Mouse (Mus musculus): Measurements from ENCODE around the gene Tnfrsf13c. TPM values are rescaled to one million over a fixed set of nuclear protein-coding genes. Genes with fewer than 3 reads are reported as not detected.

The Tnfrsf13c gene
- total RNA-seq, 2 experiments from 2014 or later = 0.41 TPM

DNA sequence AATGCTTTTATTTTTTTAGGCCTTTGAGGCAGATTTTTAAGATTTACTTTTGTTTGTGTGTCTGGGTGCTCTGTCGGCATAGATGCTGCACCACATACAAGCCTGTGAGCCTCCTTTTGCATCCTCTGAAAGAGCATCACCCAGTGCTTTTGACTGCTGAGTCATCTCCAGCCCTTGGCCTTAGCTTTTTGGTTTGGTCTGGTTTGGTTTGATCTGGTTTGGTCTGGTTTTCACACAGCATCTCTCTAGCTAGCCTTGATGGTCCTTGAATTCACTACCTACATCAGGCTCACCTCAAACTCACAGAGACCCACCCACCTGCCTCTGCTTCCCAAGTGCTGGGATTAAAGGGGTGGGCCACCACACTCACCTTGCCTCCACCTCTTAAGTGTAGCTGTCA lies 36.2 kb downstream of the Tnfrsf13c start:
- intact Hi-C loops (cut with DNase I) = no loop called here
- no peak for DNase-seq (ENCODE audit: low spot score in 2 of 2)

DNA sequence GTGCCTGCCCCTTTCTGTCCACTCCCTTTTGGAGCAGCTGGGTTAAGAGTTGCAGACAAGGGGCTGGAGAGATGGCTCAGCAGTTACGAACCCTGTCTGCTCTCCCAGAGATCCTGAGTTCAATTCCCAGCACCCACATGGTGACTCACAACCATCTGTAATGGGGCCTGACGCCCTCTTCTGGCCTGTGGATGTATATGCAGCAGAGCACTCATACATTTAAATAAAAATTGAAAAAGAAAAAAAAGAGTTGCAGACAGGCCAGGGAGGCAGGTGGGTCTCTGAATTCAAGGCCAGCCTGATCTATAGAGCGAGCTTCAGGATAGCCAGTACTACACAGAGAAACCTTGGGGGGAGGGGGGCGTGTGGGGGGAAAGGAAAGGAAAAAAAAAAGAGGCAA lies 36.8 kb downstream of the Tnfrsf13c start:
- intact Hi-C loops (cut with DNase I) = no loop called here
- no peak for DNase-seq (ENCODE audit: low spot score in 2 of 2)

DNA sequence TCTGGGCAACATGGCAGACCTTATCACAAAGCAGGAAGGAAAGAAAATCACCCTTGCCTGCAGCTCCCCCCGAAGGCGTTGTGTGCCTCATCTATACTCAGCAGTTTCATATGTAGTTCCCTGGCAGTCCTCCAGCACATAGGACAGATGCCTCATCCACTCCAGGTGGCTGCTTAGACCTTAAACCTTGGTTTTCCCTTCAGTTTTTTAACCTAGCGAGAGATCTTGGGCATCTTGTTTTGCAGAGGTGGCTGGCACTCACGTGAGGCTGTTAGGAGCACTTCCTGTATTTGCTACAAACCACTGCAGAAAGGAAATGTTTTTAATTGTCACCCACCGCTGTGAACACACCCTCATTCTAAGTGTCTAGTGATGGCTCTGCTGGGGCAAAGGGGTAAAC lies 37.2 kb downstream of the Tnfrsf13c start:
- intact Hi-C loops (cut with DNase I) = no loop called here
- DNase-seq (ENCODE audit: low spot score in 2 of 2) = no peak

DNA sequence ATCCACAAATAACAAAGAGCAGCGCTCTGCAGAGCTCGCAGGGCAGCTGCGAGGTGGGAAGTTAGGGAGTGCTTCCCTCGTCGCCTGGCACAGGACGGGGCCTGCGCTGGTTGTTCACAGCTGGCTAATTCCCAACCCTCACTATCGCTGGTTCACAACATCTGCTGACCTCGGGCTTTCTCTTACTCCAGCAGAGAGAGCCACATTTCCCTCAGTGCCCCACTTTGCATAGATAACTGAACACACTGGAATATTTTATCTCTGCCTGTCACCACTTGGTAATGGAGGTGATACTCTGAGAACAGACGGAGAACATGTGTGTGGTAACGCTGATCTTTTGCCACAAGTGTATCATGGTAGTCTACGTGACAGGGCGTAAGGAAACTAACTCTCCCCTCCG lies 38.0 kb downstream of the Tnfrsf13c start:
- intact Hi-C loops (cut with DNase I) = no loop called here

DNA sequence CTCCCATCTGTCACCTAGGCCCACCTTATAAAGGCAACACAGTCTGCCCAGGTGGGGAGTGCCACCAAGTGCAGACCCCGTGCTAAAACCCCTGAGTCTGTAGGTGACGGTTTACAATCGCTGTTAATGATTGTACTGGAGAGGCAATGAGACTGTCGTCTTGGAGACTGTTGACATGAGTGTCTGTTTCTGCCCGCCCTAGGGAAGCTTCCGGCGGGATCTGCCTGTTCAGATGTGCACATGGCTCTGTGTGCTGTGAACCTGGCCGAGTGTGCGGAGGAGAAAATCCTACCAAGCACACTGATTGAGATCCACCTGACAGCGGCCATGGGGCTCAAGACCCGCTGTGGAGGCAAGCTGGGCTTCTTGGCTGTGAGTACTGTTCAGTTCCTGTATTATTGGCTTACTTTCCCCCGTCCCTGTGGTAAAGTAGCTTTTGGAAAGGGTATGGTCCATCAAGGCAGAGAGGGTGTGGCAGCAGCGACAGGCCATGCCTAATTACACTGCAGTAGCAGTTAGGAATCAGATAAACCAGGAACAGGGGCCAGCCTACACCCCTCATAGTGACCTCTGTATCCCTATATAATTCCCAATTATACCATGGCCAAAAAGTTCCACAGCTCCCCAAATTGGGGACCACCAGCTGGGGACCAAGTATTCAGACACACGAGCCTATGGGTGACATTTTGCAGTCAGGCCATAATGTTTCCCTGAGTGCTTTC lies 38.9 kb downstream of the Tnfrsf13c start:
- intact Hi-C loops (cut with DNase I) = no loop called here
- no peak for DNase-seq (ENCODE audit: low spot score in 2 of 2)

More for the DNA sequence above, 38.0 kb downstream of the Tnfrsf13c start:
- DNase-seq (ENCODE audit: low spot score in 2 of 2) = no peak

DNA sequence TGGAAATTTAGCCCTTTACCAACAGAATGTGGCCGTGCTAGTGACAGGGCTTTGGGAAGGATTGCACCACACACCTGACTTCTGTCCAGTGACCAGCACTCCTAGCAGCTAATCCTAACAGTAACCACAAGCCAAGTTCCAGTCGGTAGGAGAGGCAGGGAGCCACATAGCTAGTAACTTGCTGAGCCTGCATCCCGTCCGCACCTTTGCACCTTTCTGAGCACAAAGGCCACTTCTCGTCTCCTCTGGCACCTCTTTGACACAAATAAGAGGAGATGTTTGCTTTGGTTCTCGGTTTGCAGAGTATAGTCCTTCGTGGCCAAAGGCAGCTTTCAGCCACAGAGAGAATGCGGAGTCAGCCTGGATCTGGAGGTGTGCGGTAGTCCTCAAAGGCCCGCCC lies 39.5 kb downstream of the Tnfrsf13c start:
- no peak for DNase-seq (ENCODE audit: low spot score in 2 of 2)
- intact Hi-C loops (cut with DNase I) = no loop called here

DNA sequence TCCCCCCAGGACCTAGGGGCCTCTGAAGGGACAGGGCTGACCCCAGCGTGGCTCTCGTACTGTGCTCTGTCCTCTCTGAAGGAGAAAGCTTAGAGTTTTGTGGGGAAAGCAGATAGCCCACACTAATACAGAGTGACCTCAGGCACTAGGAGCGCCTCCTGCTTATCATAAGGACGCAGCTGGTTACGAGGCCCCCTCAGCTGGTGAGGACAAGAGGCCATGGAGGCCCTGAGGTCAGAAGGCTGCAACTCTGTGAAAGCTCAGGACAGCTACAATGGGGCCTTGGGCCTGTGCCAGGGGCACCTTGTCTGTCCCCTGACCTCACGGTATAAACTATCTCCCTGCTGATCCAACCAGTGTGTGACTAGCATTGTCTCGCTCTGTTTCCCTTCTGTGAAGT lies 40.0 kb downstream of the Tnfrsf13c start:
- DNase-seq (ENCODE audit: low spot score in 2 of 2) = no peak
- intact Hi-C loops (cut with DNase I) = no loop called here

DNA sequence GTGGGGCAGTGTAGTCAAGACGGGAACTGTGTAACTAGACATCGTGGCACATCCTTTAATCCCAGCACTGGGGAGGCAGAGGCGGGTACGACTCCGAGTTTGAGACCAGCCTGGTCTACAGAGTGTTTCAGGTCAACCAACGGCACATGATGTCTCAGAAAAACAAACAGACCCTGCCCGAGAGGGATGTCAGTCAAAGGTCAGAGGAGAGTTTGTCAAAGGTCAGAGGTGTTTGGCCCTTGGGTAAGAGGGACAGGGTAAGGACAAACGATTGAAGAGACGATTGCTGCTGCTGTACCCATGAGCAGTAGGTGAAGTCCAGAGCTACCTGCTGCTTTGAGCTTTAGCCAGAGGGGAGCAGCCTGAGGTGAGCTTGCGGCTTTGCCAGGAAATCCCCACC lies 40.6 kb downstream of the Tnfrsf13c start:
- intact Hi-C loops (cut with DNase I) = no loop called here
- DNase-seq (ENCODE audit: low spot score in 2 of 2) = no peak

DNA sequence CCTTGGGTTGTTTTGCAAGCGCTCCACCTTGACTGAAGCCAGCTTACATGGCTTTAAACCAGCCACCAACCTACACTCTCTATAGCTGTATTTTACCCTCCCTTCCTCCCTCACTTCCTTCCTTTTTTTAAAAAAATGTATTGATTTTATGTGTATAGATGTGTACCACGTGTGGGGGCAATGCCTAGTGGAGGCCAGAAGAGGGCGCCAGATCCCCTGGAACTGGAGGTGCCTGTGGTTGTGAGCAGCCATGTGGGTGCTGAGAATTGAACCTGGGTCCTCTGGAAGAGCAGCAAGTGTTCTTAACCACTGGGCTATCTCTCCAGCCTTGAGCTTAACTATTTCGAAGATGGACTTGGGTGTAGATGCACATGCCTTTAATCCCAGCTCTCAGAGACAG lies 41.9 kb downstream of the Tnfrsf13c start:
- intact Hi-C loops (cut with DNase I) = no loop called here
- DNase-seq (ENCODE audit: low spot score in 2 of 2) = no peak

DNA sequence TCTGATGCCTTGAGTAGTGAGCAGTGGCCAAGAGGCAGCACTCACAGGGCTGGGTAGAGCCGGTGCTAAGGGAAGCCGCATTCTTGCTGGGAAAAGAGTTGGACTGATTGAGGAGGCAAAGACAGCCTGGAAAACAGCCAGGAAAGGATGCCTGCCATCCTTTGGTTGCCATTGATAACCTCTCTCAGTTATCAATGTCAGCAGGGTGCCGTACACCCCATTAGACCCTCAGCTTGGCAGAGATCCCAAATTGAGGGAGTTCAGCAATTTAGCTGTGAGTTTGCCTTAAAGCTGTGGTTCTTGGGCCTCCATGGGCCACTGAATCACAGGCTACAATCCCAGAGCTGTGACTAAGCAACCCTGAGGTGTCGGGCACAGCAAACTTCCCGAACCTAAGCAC lies 43.0 kb downstream of the Tnfrsf13c start:
- intact Hi-C loops (cut with DNase I) = no loop called here
- no peak for DNase-seq (ENCODE audit: low spot score in 2 of 2)

DNA sequence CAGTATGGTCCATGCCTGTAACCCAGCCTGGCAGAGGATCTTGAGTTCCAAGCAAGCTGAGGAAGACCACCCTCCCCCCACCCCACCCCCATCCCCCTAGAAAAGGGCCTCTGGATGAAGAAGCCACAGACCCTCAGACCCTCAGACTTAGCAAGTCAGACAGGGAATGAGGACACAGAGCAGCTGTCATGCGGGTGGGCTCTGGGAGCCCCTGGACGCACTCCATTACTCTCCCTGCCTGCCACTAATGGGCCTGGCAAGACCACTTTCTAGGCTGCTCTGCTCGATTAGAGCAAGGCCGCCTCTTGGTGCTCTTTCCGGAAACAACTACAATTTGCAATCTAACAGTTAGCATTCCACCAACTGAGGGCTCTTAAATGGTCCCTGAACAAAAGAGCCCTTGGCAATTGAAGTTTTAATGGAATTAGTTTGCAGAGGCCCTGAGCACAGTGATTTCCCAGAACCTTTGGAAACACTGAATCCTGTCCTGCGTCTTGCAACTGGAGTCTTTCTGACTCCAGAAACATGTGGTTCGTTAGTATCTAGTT lies 46.4 kb downstream of the Tnfrsf13c start:
- DNase-seq (ENCODE audit: low spot score in 2 of 2) = no peak
- intact Hi-C loops (cut with DNase I) = no loop called here

DNA sequence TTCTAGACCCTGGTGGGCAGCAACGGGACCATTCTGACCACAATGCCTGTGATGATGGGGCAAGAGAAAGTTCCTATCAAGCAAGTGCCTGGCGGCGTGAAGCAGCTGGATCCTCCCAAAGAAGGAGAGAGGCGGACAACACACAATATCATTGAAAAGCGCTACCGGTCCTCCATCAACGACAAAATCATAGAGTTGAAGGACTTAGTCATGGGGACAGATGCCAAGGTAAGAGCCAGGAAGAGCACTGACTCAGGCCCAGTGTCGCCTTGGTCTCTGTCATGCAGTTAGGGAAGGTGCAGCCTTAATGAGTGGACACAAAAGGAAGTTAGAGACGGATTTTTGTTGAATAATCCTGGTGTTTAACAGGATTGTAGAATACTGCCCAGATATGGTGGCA lies 49.1 kb downstream of the Tnfrsf13c start:
- no peak for DNase-seq (ENCODE audit: low spot score in 2 of 2)
- intact Hi-C loops (cut with DNase I) = no loop called here

DNA sequence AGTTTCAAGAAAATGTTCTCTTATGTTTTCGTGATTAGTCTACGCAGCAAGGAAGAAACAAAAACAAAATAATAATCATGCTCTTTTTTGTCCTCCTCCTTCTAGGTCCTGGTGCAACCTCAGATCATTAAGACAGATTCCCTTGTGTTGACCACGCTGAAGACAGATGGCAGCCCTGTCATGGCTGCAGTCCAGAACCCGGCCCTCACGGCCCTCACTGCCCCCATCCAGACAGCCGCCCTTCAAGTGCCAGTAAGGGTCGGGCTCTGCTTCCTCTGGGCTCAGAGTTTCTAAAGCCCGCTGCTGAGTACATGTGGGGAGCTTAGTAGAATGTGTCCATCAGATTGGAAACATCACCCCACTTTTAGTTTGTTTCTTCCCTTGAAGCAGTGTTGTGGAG lies 51.5 kb downstream of the Tnfrsf13c start:
- intact Hi-C loops (cut with DNase I) = no loop called here
- no peak for DNase-seq (ENCODE audit: low spot score in 2 of 2)

Small RNA genes within 50 kb of the gene (microRNA-seq; reads per million reads assigned to microRNA genes)
- gene Mir33 = 34.3 to 35.2 reads per million in 2 experiments

Other genes starting within 250 kb of the Tnfrsf13c start
- not detected for gene 1700029P11Rik, start 243.8 kb downstream of the Tnfrsf13c start, total RNA-seq (2021)
- gene Xrcc6, start 236.5 kb downstream of the Tnfrsf13c start, total RNA-seq (2021) = 10 to 100 TPM; 19.5 to 23.7 TPM
- gene Desi1, start 190.5 kb downstream of the Tnfrsf13c start, total RNA-seq (2021) = 100 to 1,000 TPM; 106 to 109 TPM
- 100 to 1,000 TPM; 101 to 113 TPM for gene Snu13, start 176.8 kb downstream of the Tnfrsf13c start, total RNA-seq (2021)
- not detected for gene 4930407I10Rik, start 165.2 kb downstream of the Tnfrsf13c start, total RNA-seq (2021)
- gene Mei1, start 154.4 kb downstream of the Tnfrsf13c start, total RNA-seq (2021) = 1 to 10 TPM; 2.5 to 2.8 TPM
- gene Ccdc134, start 96.4 kb downstream of the Tnfrsf13c start, total RNA-seq (2021) = 10 to 100 TPM; 13.6 to 13.8 TPM
- gene Srebf2, start 77.2 kb downstream of the Tnfrsf13c start, total RNA-seq (2021) = 100 to 1,000 TPM; 179 to 183 TPM
- gene Shisa8, start 11.6 kb downstream of the Tnfrsf13c start, total RNA-seq (2021) = 1 to 10 TPM; 2.3 to 4.2 TPM
- 1 to 10 TPM; 3.5 to 3.9 TPM for gene Cenpm, start 20.4 kb upstream of the Tnfrsf13c start, total RNA-seq (2021)
- 100 to 1,000 TPM in 1 of 2 experiments, 10 to 100 TPM in 1; 99.5 to 102 TPM for gene 1500009C09Rik, start 28.0 kb upstream of the Tnfrsf13c start, total RNA-seq (2021)
- gene Sept3, start 50.5 kb upstream of the Tnfrsf13c start, total RNA-seq (2021) = 100 to 1,000 TPM; 436 to 478 TPM
- not detected for gene Wbp2nl, start 74.6 kb upstream of the Tnfrsf13c start, total RNA-seq (2021)
- gene Naga, start 114.6 kb upstream of the Tnfrsf13c start, total RNA-seq (2021) = 10 to 100 TPM; 30.4 to 38.0 TPM
- gene Pheta2, start 114.6 kb upstream of the Tnfrsf13c start, total RNA-seq (2021) = under 1 TPM; 0.46 to 0.53 TPM
- 100 to 1,000 TPM; 136 to 138 TPM for gene Smdt1, start 114.6 kb upstream of the Tnfrsf13c start, total RNA-seq (2021)
- gene Ndufa6, start 130.0 kb upstream of the Tnfrsf13c start, total RNA-seq (2021) = 100 to 1,000 TPM; 191 to 196 TPM
- gene Cyp2d22, start 155.9 kb upstream of the Tnfrsf13c start, total RNA-seq (2021) = 10 to 100 TPM; 34.4 TPM
- gene Cyp2d11, start 169.7 kb upstream of the Tnfrsf13c start, total RNA-seq (2021) = under 1 TPM in 1 of 2 experiments, not detected in 1; 0.53 TPM
- gene Cyp2d10, start 182.8 kb upstream of the Tnfrsf13c start, total RNA-seq (2021) = not detected
- not detected for gene Cyp2d9, start 209.1 kb upstream of the Tnfrsf13c start, total RNA-seq (2021)

Measured in left cerebral cortex, postnatal 25 days (tissue).